ENCODE assay signal across 21 mouse cellular contexts in genomic region chr3:148237555-148237954, GRCm38 (mm10).
DNase-seq lines count a peak whose midpoint lies in the region; ATAC-seq and TF ChIP-seq lines count a peak whose summit lies in the region.
"Had no signal": no experiment of that assay in that cellular context is flagged by ENCODE, and none has a peak within 500 bp of the region (broad histone marks: within the 10 kb centered on the region; RNA-seq: fewer than 3 reads in every experiment).

No protein-coding gene starts in this region.

- TF ChIP-seq EP300 in liver, postnatal 0 days (IDR thresholded peaks at IDR 0.05; ENCODE audit: low read depth), result no peak

- WGBS in forebrain, embryonic 14.5 days, result 42% methylated on average over 6 of the region's 6 CpGs
- WGBS in forebrain, embryonic 15.5 days, result 45% methylated on average over 6 of the region's 6 CpGs
- 76% methylated on average over 6 of the region's 6 CpGs for WGBS in liver, embryonic 11.5 days
- WGBS in liver, postnatal 0 days (ENCODE audit: insufficient replicate concordance), result 83% methylated on average over 6 of the region's 6 CpGs

- no peak for DNase-seq in forebrain, embryonic 14.5 days (ENCODE audit: low spot score)
- DNase-seq in liver, embryonic 11.5 days (ENCODE audit: low spot score), result no peak
- DNase-seq in liver, postnatal 0 days, result no peak
- DNase-seq in right cerebral cortex, postnatal 14 days, result peak; percentile 4
- DNase-seq in right cerebral cortex, postnatal 4 days, result no peak
- no peak for DNase-seq in kidney, postnatal 14 days
- DNase-seq: adrenal gland, postnatal 25 days; cerebellum, adult 11 months; cerebellum, adult 9-11 months; kidney, adult 11 months; kidney, postnatal 4 days; layer of hippocampus, adult 9-11 months; thymus, postnatal 14 days had no signal

- no peak overlapping the region for H3K27ac ChIP-seq in forebrain, embryonic 14.5 days (ENCODE audit: low read depth, low read length)
- no peak overlapping the region for H3K27ac ChIP-seq in forebrain, embryonic 15.5 days (replicated peaks)
- H3K27ac ChIP-seq in liver, embryonic 11.5 days (ENCODE audit: low read depth, low read length), result no peak overlapping the region
- no peak overlapping the region for H3K27ac ChIP-seq in liver, postnatal 0 days (ENCODE audit: low read depth)
- H3K27ac ChIP-seq: forebrain, embryonic 12.5 days; kidney, embryonic 15.5 days; left cerebral cortex, adult 2 months; limb, embryonic 10.5 days had no signal

- no peaks in the 10 kb centered on the region for H3K27me3 ChIP-seq in forebrain, embryonic 14.5 days (replicated peaks; ENCODE audit: control insufficient read depth, insufficient read depth, low read length)
- no peaks in the 10 kb centered on the region for H3K27me3 ChIP-seq in forebrain, embryonic 15.5 days
- H3K27me3 ChIP-seq in liver, embryonic 11.5 days (replicated peaks; ENCODE audit: control insufficient read depth, insufficient read depth, low read length), result no peaks in the 10 kb centered on the region
- H3K27me3 ChIP-seq in liver, postnatal 0 days (ENCODE audit: insufficient read depth, low read length), result no peaks in the 10 kb centered on the region
- H3K27me3 ChIP-seq: forebrain, embryonic 12.5 days; kidney, embryonic 15.5 days had no signal

- H3K4me2 ChIP-seq in forebrain, embryonic 14.5 days (ENCODE audit: low read length), result no peak overlapping the region
- no peak overlapping the region for H3K4me2 ChIP-seq in forebrain, embryonic 15.5 days (replicated peaks)
- H3K4me2 ChIP-seq in liver, embryonic 11.5 days, result no peak overlapping the region
- no peak overlapping the region for H3K4me2 ChIP-seq in liver, postnatal 0 days (ENCODE audit: low read depth, low read length)
- H3K4me2 ChIP-seq: forebrain, embryonic 12.5 days; heart, embryonic 11.5 days; kidney, embryonic 15.5 days; midbrain, embryonic 11.5 days had no signal

- no peak overlapping the region for H3K4me3 ChIP-seq in forebrain, embryonic 14.5 days (ENCODE audit: low read depth, low read length)
- H3K4me3 ChIP-seq in forebrain, embryonic 15.5 days, result no peak overlapping the region
- no peak overlapping the region for H3K4me3 ChIP-seq in liver, embryonic 11.5 days (ENCODE audit: low read depth, low read length)
- no peak overlapping the region for H3K4me3 ChIP-seq in liver, postnatal 0 days (ENCODE audit: low read depth, low read length)
- H3K4me3 ChIP-seq: forebrain, embryonic 12.5 days; kidney, embryonic 15.5 days; left cerebral cortex, adult 2 months; limb, embryonic 10.5 days had no signal

- H3K9me3 ChIP-seq in forebrain, embryonic 14.5 days (replicated peaks; ENCODE audit: control insufficient read depth, low read length), result no peaks in the 10 kb centered on the region
- H3K9me3 ChIP-seq in forebrain, embryonic 15.5 days, result no peaks in the 10 kb centered on the region
- H3K9me3 ChIP-seq in liver, embryonic 11.5 days (ENCODE audit: control insufficient read depth, low read length), result no peaks in the 10 kb centered on the region
- no peaks in the 10 kb centered on the region for H3K9me3 ChIP-seq in liver, postnatal 0 days (ENCODE audit: low read length)
- H3K9me3 ChIP-seq: forebrain, embryonic 12.5 days; kidney, embryonic 15.5 days; limb, embryonic 10.5 days had no signal

- no peaks in the 10 kb centered on the region for H3K36me3 ChIP-seq in forebrain, embryonic 14.5 days (ENCODE audit: control insufficient read depth, insufficient read depth, low read length)
- no peaks in the 10 kb centered on the region for H3K36me3 ChIP-seq in forebrain, embryonic 15.5 days
- no peaks in the 10 kb centered on the region for H3K36me3 ChIP-seq in liver, embryonic 11.5 days (ENCODE audit: control insufficient read depth, insufficient read depth, low read length)
- no peaks in the 10 kb centered on the region for H3K36me3 ChIP-seq in liver, postnatal 0 days (replicated peaks; ENCODE audit: insufficient read depth, low read length)
- H3K36me3 ChIP-seq: forebrain, embryonic 12.5 days; kidney, embryonic 15.5 days; limb, embryonic 10.5 days had no signal

- no peak for TF ChIP-seq CTCF in liver, postnatal 0 days (IDR thresholded peaks at IDR 0.05; ENCODE audit: low read depth)

- 0 out of 2 replicates have a peak, but pooled peaks have one; percentile 42 for ATAC-seq in forebrain, embryonic 14.5 days
- ATAC-seq in forebrain, embryonic 15.5 days (replicated peaks), result no peak
- ATAC-seq in liver, embryonic 11.5 days (replicated peaks; ENCODE audit: low FRiP score), result 0 out of 2 replicates have a peak, but pooled peaks have one; percentile 20
- ATAC-seq in liver, postnatal 0 days, result no peak
- ATAC-seq: CD4-positive, CD25-positive, alpha-beta regulatory T cell, adult 4 months had no signal

- H3K4me1 ChIP-seq in forebrain, embryonic 14.5 days (ENCODE audit: control insufficient read depth, insufficient read depth, low read length), result no peaks in the 10 kb centered on the region
- no peaks in the 10 kb centered on the region for H3K4me1 ChIP-seq in forebrain, embryonic 15.5 days
- no peaks in the 10 kb centered on the region for H3K4me1 ChIP-seq in liver, embryonic 11.5 days (replicated peaks; ENCODE audit: control insufficient read depth, insufficient read depth, low read length)
- H3K4me1 ChIP-seq in liver, postnatal 0 days (ENCODE audit: insufficient read depth), result no peaks in the 10 kb centered on the region
- H3K4me1 ChIP-seq: forebrain, embryonic 12.5 days; kidney, embryonic 15.5 days; limb, embryonic 10.5 days had no signal

- H3K9ac ChIP-seq in forebrain, embryonic 14.5 days (ENCODE audit: low read length), result no peak overlapping the region
- H3K9ac ChIP-seq in forebrain, embryonic 15.5 days (replicated peaks), result no peak overlapping the region
- no peak overlapping the region for H3K9ac ChIP-seq in liver, embryonic 11.5 days (ENCODE audit: low read depth, low read length)
- no peak overlapping the region for H3K9ac ChIP-seq in liver, postnatal 0 days (replicated peaks)
- H3K9ac ChIP-seq: forebrain, embryonic 12.5 days; kidney, embryonic 15.5 days had no signal

Comparison
In these comparisons a context has a peak if more than half of its experiments do, and no peak if none do; other contexts are left out.
1. ATAC-seq: peak in forebrain, embryonic 14.5 days (single experiment) and liver, embryonic 11.5 days (single experiment); none in forebrain, embryonic 15.5 days (single experiment) and liver, postnatal 0 days (single experiment).